Comparison of ENCODE assay signal across 24 mouse cellular contexts in genomic region chr6:114425343-114425742, GRCm38 (mm10). TPM values are rescaled to one million over a fixed set of nuclear protein-coding genes. Genes with fewer than 3 reads are reported as not detected.
A peak's percentile ranks its signal among the peaks of the same experiment; 100 is the strongest.
DNase-seq lines count a peak whose midpoint lies in the region; ATAC-seq and TF ChIP-seq lines count a peak whose summit lies in the region.
"Had no signal": no experiment of that assay in that cellular context is flagged by ENCODE, and none has a peak within 500 bp of the region (broad histone marks: within the 10 kb centered on the region; RNA-seq: fewer than 3 reads in every experiment).

No protein-coding gene starts in this region.

- peak overlapping the region; percentile 76 for H3K27ac ChIP-seq in left cerebral cortex, adult 2 months
- peak overlapping the region; percentile 1; the same call in 1 of the 2 replicates for H3K27ac ChIP-seq in cortical plate, adult 2 months (ENCODE audit: insufficient read depth, low read length)
- H3K27ac ChIP-seq in midbrain, embryonic 13.5 days = no peak overlapping the region
- H3K27ac ChIP-seq: embryonic facial prominence, embryonic 10.5 days; embryonic facial prominence, embryonic 12.5 days; forebrain, embryonic 13.5 days; forebrain, embryonic 15.5 days had no signal

- no peak overlapping the region for H3K9ac ChIP-seq in midbrain, embryonic 13.5 days (replicated peaks)
- H3K9ac ChIP-seq: embryonic facial prominence, embryonic 12.5 days; forebrain, embryonic 13.5 days; forebrain, embryonic 15.5 days; forebrain, postnatal 0 days had no signal

- no peak for TF ChIP-seq POLR2A in cortical plate, adult 2 months (IDR thresholded peaks at IDR 0.05; ENCODE audit: extremely low read depth, insufficient read depth, low read length)

- no peak for TF ChIP-seq CTCF in left cerebral cortex, adult 2 months (IDR thresholded peaks at IDR 0.05)
- TF ChIP-seq CTCF in cortical plate, adult 2 months (IDR thresholded peaks at IDR 0.05; ENCODE audit: extremely low read depth, insufficient read depth, low read length) = no peak

- DNase-seq in left cerebral cortex, adult 2 months (ENCODE audit: extremely low spot score in 1 of 2, low spot score in 2 of 2) = no peak
- DNase-seq in left cerebral cortex, postnatal 4 days = no peak
- DNase-seq in 3134 (ENCODE audit: extremely low read depth, insufficient read length, low spot score) (peak; percentile 75), 3T3-L1 (ENCODE audit: low read depth, low spot score) (peak; percentile 50)
- DNase-seq in urinary bladder, postnatal 10 days (ENCODE audit: low spot score) = no peak
- DNase-seq: adrenal gland, adult 2 months; adrenal gland, postnatal 14 days; adrenal gland, postnatal 36 days; cerebellum, adult 11 months; cerebellum, adult 18-20 months; cerebellum, adult 8-10 months; cerebellum, adult 9-11 months; cerebellum, postnatal 14 days; cerebellum, postnatal 36 days; forebrain, postnatal 0 days had no signal

- no peak overlapping the region for H3K4me3 ChIP-seq in left cerebral cortex, adult 2 months
- H3K4me3 ChIP-seq in cortical plate, adult 2 months (ENCODE audit: insufficient read depth, low read length) = no peak overlapping the region
- H3K4me3 ChIP-seq in midbrain, embryonic 13.5 days (replicated peaks) = no peak overlapping the region
- H3K4me3 ChIP-seq: embryonic facial prominence, embryonic 10.5 days; embryonic facial prominence, embryonic 12.5 days; forebrain, embryonic 13.5 days; forebrain, embryonic 15.5 days had no signal

- 0 out of 2 replicates have a peak, but pooled peaks cover 2% of the 10 kb centered on the region for H3K4me1 ChIP-seq in cortical plate, adult 2 months (ENCODE audit: control insufficient read depth, insufficient read depth, low read length)
- H3K4me1 ChIP-seq in midbrain, embryonic 13.5 days (replicated peaks) = peaks cover 5% of the 10 kb centered on the region
- H3K4me1 ChIP-seq: embryonic facial prominence, embryonic 12.5 days had no signal

- no peaks in the 10 kb centered on the region for H3K36me3 ChIP-seq in midbrain, embryonic 13.5 days
- H3K36me3 ChIP-seq: embryonic facial prominence, embryonic 10.5 days; embryonic facial prominence, embryonic 12.5 days; forebrain, embryonic 15.5 days had no signal

- 59% methylated on average over 5 of the region's 5 CpGs for WGBS in midbrain, embryonic 13.5 days

- H3K27me3 ChIP-seq in midbrain, embryonic 13.5 days = no peaks in the 10 kb centered on the region
- H3K27me3 ChIP-seq: embryonic facial prominence, embryonic 12.5 days; forebrain, embryonic 13.5 days; forebrain, embryonic 15.5 days had no signal

- no peak overlapping the region for H3K4me2 ChIP-seq in midbrain, embryonic 13.5 days (replicated peaks)
- H3K4me2 ChIP-seq: embryonic facial prominence, embryonic 12.5 days; forebrain, embryonic 13.5 days; forebrain, embryonic 15.5 days had no signal

- H3K9me3 ChIP-seq in midbrain, embryonic 13.5 days = no peaks in the 10 kb centered on the region
- H3K9me3 ChIP-seq: embryonic facial prominence, embryonic 10.5 days; embryonic facial prominence, embryonic 12.5 days; forebrain, embryonic 13.5 days; forebrain, embryonic 15.5 days had no signal

- no peak for ATAC-seq in midbrain, embryonic 13.5 days
- no peak for ATAC-seq in megakaryocyte-erythroid progenitor cell, adult 5-6 weeks (replicated peaks; ENCODE audit: low FRiP score, low TSS enrichment, poor library complexity, severe bottlenecking)
- ATAC-seq: forebrain, embryonic 13.5 days; forebrain, embryonic 15.5 days had no signal

- intact Hi-C loops in left cerebral cortex, adult 2 months (cut with DNase I) = no loop called here
- intact Hi-C loops in left cerebral cortex, postnatal 4 days (cut with DNase I) = no loop called here

RNA-seq across cellular contexts. Expression of gene Hrh1, which starts 27.6 kb away (rescaled TPM):
- total RNA-seq in left cerebral cortex, adult 2 months (2021) = 10 to 100 TPM; 24.2 to 25.6 TPM
- total RNA-seq in left cerebral cortex, postnatal 4 days (2021) = 1 to 10 TPM; 4.9 to 5.1 TPM
- 18.8 and 19.5 TPM in 2 replicates for polyA plus RNA-seq in cortical plate, adult 2 months (2012; rRNA removed)
- polyA plus RNA-seq in midbrain, embryonic 13.5 days (2015; fragmentation: Nextera tagmentation; extraction: Ambion mirVana) = 0.35 and 0.52 TPM in 2 replicates
- not detected in 2 replicates for total RNA-seq in megakaryocyte-erythroid progenitor cell, adult 5-6 weeks (2014; fragmentation: Nextera tagmentation)
- not detected in 2 replicates for total RNA-seq in megakaryocyte-erythroid progenitor cell, adult 5-6 weeks (2017)
- total RNA-seq: MEL had no signal
- polyA plus RNA-seq: embryonic facial prominence, embryonic 14.5 days had no signal

Comparison
In these comparisons a context has a peak if more than half of its experiments do, and no peak if none do; other contexts are left out.
1. DNase-seq: peak in 3134 (single experiment) and 3T3-L1 (single experiment); none in left cerebral cortex, adult 2 months (0 of 2), left cerebral cortex, postnatal 4 days (single experiment) and urinary bladder, postnatal 10 days (single experiment).
2. RNA of gene Hrh1, which starts 27.6 kb away (total RNA-seq): 24.2 to 25.6 TPM in left cerebral cortex, adult 2 months and 4.9 to 5.1 TPM in left cerebral cortex, postnatal 4 days; not detected in megakaryocyte-erythroid progenitor cell, adult 5-6 weeks; every median in the first group is over 4 times any median in the second.